Comparison of ENCODE assay signal across 24 mouse cellular contexts in genomic region chr3:151978136-151978535, GRCm38 (mm10).
DNase-seq lines count a peak whose midpoint lies in the region; ATAC-seq lines count a peak whose summit lies in the region.
"Had no signal": no experiment of that assay in that cellular context is flagged by ENCODE, and none has a peak within 500 bp of the region (broad histone marks: within the 10 kb centered on the region; RNA-seq: fewer than 3 reads in every experiment).

No protein-coding gene starts in this region.

- 37% methylated on average over 1 of the region's 1 CpGs for WGBS in heart, embryonic 11.5 days (ENCODE audit: insufficient replicate concordance)
- WGBS in forebrain, embryonic 15.5 days: 77% methylated on average over 1 of the region's 1 CpGs

- intact Hi-C loops in gastrocnemius, postnatal 14 days (cut with DNase I; ENCODE audit: low total_unique reads): no loop called here

- no peaks in the 10 kb centered on the region for H3K27me3 ChIP-seq in heart, embryonic 11.5 days (ENCODE audit: control insufficient read depth, insufficient read depth, low read length)
- H3K27me3 ChIP-seq in forebrain, embryonic 15.5 days: no peaks in the 10 kb centered on the region
- H3K27me3 ChIP-seq: forebrain, embryonic 13.5 days; heart, embryonic 15.5 days; neural tube, embryonic 15.5 days had no signal

- no peaks in the 10 kb centered on the region for H3K36me3 ChIP-seq in heart, embryonic 11.5 days (ENCODE audit: control insufficient read depth, insufficient read depth, low read length)
- H3K36me3 ChIP-seq in forebrain, embryonic 15.5 days: no peaks in the 10 kb centered on the region
- H3K36me3 ChIP-seq: heart, embryonic 15.5 days; hindbrain, embryonic 10.5 days; neural tube, embryonic 15.5 days had no signal

- no peak overlapping the region for H3K4me3 ChIP-seq in heart, embryonic 11.5 days (ENCODE audit: low read depth, low read length)
- H3K4me3 ChIP-seq in forebrain, embryonic 15.5 days: no peak overlapping the region
- H3K4me3 ChIP-seq: erythroblast, embryonic 14.5 days; forebrain, embryonic 13.5 days; heart, embryonic 15.5 days; hindbrain, embryonic 10.5 days; neural tube, embryonic 15.5 days had no signal

- no peak overlapping the region for H3K27ac ChIP-seq in heart, embryonic 11.5 days (ENCODE audit: low read depth, low read length)
- H3K27ac ChIP-seq in forebrain, embryonic 15.5 days (replicated peaks): no peak overlapping the region
- H3K27ac ChIP-seq: forebrain, embryonic 13.5 days; heart, embryonic 15.5 days; hindbrain, embryonic 10.5 days; neural tube, embryonic 15.5 days had no signal

- H3K4me2 ChIP-seq in heart, embryonic 11.5 days: no peak overlapping the region
- H3K4me2 ChIP-seq in forebrain, embryonic 15.5 days (replicated peaks): no peak overlapping the region
- H3K4me2 ChIP-seq: forebrain, embryonic 13.5 days; heart, embryonic 15.5 days; midbrain, embryonic 11.5 days; neural tube, embryonic 15.5 days had no signal

- H3K9me3 ChIP-seq in heart, embryonic 11.5 days (replicated peaks; ENCODE audit: control insufficient read depth, low read length): no peaks in the 10 kb centered on the region
- H3K9me3 ChIP-seq in forebrain, embryonic 15.5 days: no peaks in the 10 kb centered on the region
- H3K9me3 ChIP-seq: forebrain, embryonic 13.5 days; heart, embryonic 15.5 days; hindbrain, embryonic 10.5 days; neural tube, embryonic 15.5 days had no signal

- peak; percentile 16 for DNase-seq in heart, adult 8-10 months (ENCODE audit: low spot score)
- DNase-seq in adipocyte (ENCODE audit: low spot score): peak; percentile 66
- peak; percentile 24 for DNase-seq in gastrocnemius, postnatal 14 days
- no peak for DNase-seq in urinary bladder, adult 2 months (ENCODE audit: low spot score)
- no peak for DNase-seq in urinary bladder, postnatal 25 days (ENCODE audit: low spot score)
- DNase-seq: adrenal gland, postnatal 25 days; cerebellum, postnatal 10 days; kidney, adult 9 months; kidney, postnatal 25 days; layer of hippocampus, postnatal 36 days; liver, postnatal 0 days; right cerebral cortex, postnatal 14 days; spleen, adult 18-20 months had no signal

- no peaks in the 10 kb centered on the region for H3K4me1 ChIP-seq in heart, embryonic 11.5 days (ENCODE audit: control insufficient read depth, insufficient read depth, low read length)
- H3K4me1 ChIP-seq in forebrain, embryonic 15.5 days: no peaks in the 10 kb centered on the region
- H3K4me1 ChIP-seq: forebrain, embryonic 13.5 days; heart, embryonic 15.5 days; hindbrain, embryonic 10.5 days; neural tube, embryonic 15.5 days had no signal

- no peak overlapping the region for H3K9ac ChIP-seq in heart, embryonic 11.5 days (ENCODE audit: low read depth, low read length)
- H3K9ac ChIP-seq in forebrain, embryonic 15.5 days (replicated peaks): no peak overlapping the region
- H3K9ac ChIP-seq: forebrain, embryonic 13.5 days; heart, embryonic 15.5 days; liver, postnatal 0 days; neural tube, embryonic 15.5 days had no signal

- ATAC-seq in heart, embryonic 11.5 days (replicated peaks; ENCODE audit: insufficient number of reproducible peaks, low FRiP score, low TSS enrichment): no peak
- no peak for ATAC-seq in forebrain, embryonic 15.5 days (replicated peaks)
- ATAC-seq: forebrain, embryonic 13.5 days; hindbrain, embryonic 16.5 days; intestine, embryonic 16.5 days; liver, postnatal 0 days; lung, postnatal 0 days had no signal

Comparison
In these comparisons a context has a peak if more than half of its experiments do, and no peak if none do; other contexts are left out.
1. DNase-seq: peak in heart, adult 8-10 months (single experiment), adipocyte (single experiment) and gastrocnemius, postnatal 14 days (single experiment); none in urinary bladder, adult 2 months (single experiment) and urinary bladder, postnatal 25 days (single experiment).